Mouse (Mus musculus): ENCODE results near the gene Cutal. TPM values are rescaled to one million over a fixed set of nuclear protein-coding genes. Genes with fewer than 3 reads are reported as not detected.

Gene Cutal
- polyA plus RNA-seq, 1 experiment from 2014 or later = 0.32 TPM

- Histone ChIP-seq H3K36me3 (ENCODE audit: control insufficient read depth, insufficient read depth) (0 out of 2 replicates have a peak, but pooled peaks cover 2% of the 10 kb centered on the region), H3K9me3 (replicated peaks; ENCODE audit: control insufficient read depth, low read length) (no peaks in the 10 kb centered on the region), H3K27me3 (ENCODE audit: control insufficient read depth, insufficient read depth, low read length) (peaks cover 3% of the 10 kb centered on the region), H3K4me1 (ENCODE audit: control insufficient read depth, insufficient read depth, low read length) (peaks cover 19% of the 10 kb centered on the region; the same call in 1 of the 2 replicates), H3K4me3 (ENCODE audit: low read length) (no peak overlapping the region), H3K9ac (ENCODE audit: low read length) (no peak overlapping the region), H3K27ac (ENCODE audit: low read length) (no peak overlapping the region), H3K4me2 (ENCODE audit: low read depth, low read length) (no peak overlapping the region)
- ATAC-seq (replicated peaks; ENCODE audit: extremely low read depth, insufficient read depth, low FRiP score) = no peak
- 53% methylated on average over 2 of the region's 2 CpGs for WGBS
These were observed 40.9 kb downstream of the Cutal start for GRCm38 (mm10) chr2:34915103-34915502.

DNA sequence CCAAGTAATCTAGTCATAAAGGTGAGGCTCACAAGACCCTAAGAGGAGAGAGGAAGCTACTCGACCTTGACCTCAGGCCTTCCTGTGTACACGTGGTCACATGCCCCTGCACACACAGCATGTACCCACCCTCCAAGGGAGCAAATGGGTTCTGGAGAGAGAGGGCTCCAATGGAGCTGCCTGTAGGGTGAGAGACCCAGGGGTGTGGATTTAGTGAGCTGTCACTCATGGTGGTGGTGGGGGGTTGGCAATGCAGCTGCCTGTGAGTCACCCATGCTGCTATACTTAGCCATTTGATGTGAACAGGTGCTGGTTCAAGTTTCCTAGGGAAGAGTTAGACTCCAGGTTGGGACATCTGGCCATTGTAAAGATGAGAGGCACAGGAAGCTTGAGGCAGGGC, 45.9 kb downstream of the Cutal start:
- H3K4me2 ChIP-seq (ENCODE audit: low read depth, low read length) = no peak overlapping the region
- H3K9ac ChIP-seq (ENCODE audit: low read length) = no peak overlapping the region
- no peaks in the 10 kb centered on the region for H3K9me3 ChIP-seq (replicated peaks; ENCODE audit: control insufficient read depth, low read length)
- H3K4me3 ChIP-seq (ENCODE audit: low read length) = no peak overlapping the region
- H3K36me3 ChIP-seq (ENCODE audit: control insufficient read depth, insufficient read depth) = no peaks in the 10 kb centered on the region
- WGBS = 31% methylated on average over 2 of the region's 2 CpGs
- peak; percentile 23; the same call in 1 of the 2 replicates for ATAC-seq (replicated peaks; ENCODE audit: extremely low read depth, insufficient read depth, low FRiP score)
- H3K4me1 ChIP-seq (ENCODE audit: control insufficient read depth, insufficient read depth, low read length) = peaks cover 6% of the 10 kb centered on the region; the same call in 1 of the 2 replicates
- no peak overlapping the region for H3K27ac ChIP-seq (ENCODE audit: low read length)
- H3K27me3 ChIP-seq (ENCODE audit: control insufficient read depth, insufficient read depth, low read length) = no peaks in the 10 kb centered on the region; the same call in 1 of the 2 replicates

DNA sequence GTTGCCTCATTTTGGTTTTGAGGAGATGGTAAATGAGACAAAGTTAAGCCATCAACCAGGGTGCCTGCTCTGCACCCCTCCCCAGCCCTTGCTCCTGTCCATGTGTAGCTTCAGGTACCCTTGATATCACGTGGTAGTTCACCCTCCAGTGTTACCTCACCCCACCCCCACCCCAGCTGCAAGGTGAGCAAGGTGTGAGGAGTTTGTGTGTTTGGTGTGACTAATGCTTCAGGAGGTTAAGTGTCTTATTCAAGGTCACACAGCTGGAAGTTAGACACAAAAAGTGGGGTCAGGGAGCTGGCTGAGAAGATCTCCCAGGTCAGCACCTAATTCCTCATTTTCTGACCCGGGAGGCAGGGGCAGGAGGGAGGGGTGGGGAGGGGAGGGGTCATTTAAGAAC, 48.5 kb downstream of the Cutal start:
- no peak for ATAC-seq (replicated peaks; ENCODE audit: extremely low read depth, insufficient read depth, low FRiP score)

GRCm38 (mm10) chr2:34927320-34927719, 53.1 kb downstream of the Cutal start:
- Histone ChIP-seq H3K36me3 (ENCODE audit: control insufficient read depth, insufficient read depth) (no peaks in the 10 kb centered on the region), H3K4me3 (ENCODE audit: low read length) (no peak overlapping the region), H3K4me2 (ENCODE audit: low read depth, low read length) (no peak overlapping the region), H3K27ac (ENCODE audit: low read length) (no peak overlapping the region), H3K4me1 (ENCODE audit: control insufficient read depth, insufficient read depth, low read length) (no peaks in the 10 kb centered on the region), H3K9ac (ENCODE audit: low read length) (no peak overlapping the region), H3K9me3 (replicated peaks; ENCODE audit: control insufficient read depth, low read length) (no peaks in the 10 kb centered on the region), H3K27me3 (ENCODE audit: control insufficient read depth, insufficient read depth, low read length) (no peaks in the 10 kb centered on the region)
- 67% methylated on average over 5 of the region's 5 CpGs for WGBS
- ATAC-seq (replicated peaks; ENCODE audit: extremely low read depth, insufficient read depth, low FRiP score) = no peak

More for the DNA sequence above, 48.5 kb downstream of the Cutal start:
- Histone ChIP-seq H3K27me3 (ENCODE audit: control insufficient read depth, insufficient read depth, low read length) (no peaks in the 10 kb centered on the region; the same call in 1 of the 2 replicates), H3K4me3 (ENCODE audit: low read length) (no peak overlapping the region), H3K4me2 (ENCODE audit: low read depth, low read length) (no peak overlapping the region), H3K9ac (ENCODE audit: low read length) (no peak overlapping the region), H3K27ac (ENCODE audit: low read length) (no peak overlapping the region), H3K36me3 (ENCODE audit: control insufficient read depth, insufficient read depth) (no peaks in the 10 kb centered on the region), H3K4me1 (ENCODE audit: control insufficient read depth, insufficient read depth, low read length) (no peaks in the 10 kb centered on the region), H3K9me3 (replicated peaks; ENCODE audit: control insufficient read depth, low read length) (no peaks in the 10 kb centered on the region)
- WGBS = 16% methylated on average over 2 of the region's 2 CpGs

DNA sequence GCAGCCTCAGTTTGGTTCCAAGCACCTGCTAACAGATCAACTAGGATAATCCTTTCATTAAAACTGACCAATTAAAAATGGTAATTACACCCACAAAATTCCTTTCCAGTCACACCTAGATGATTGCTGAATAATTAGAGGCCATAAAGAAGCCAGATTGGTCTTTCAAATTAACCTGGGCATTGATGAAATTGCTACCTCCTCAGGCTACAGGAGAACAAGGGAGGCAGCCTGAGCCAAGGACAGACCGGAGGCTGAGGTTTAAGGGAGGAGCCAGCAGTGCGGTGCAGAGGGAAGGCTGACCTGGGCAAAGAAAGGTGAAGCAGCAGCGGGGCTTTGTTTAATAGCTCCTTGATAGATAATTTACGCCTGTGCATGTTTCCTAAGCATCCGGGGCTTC, 63.3 kb downstream of the Cutal start:
- no peaks in the 10 kb centered on the region for H3K36me3 ChIP-seq (ENCODE audit: control insufficient read depth, insufficient read depth)
- H3K27ac ChIP-seq (ENCODE audit: low read length) = no peak overlapping the region
- ATAC-seq (replicated peaks; ENCODE audit: extremely low read depth, insufficient read depth, low FRiP score) = no peak
- H3K4me1 ChIP-seq (ENCODE audit: control insufficient read depth, insufficient read depth, low read length) = peaks cover 12% of the 10 kb centered on the region
- H3K4me3 ChIP-seq (ENCODE audit: low read length) = no peak overlapping the region
- H3K9ac ChIP-seq (ENCODE audit: low read length) = no peak overlapping the region
- H3K9me3 ChIP-seq (replicated peaks; ENCODE audit: control insufficient read depth, low read length) = no peaks in the 10 kb centered on the region
- H3K27me3 ChIP-seq (ENCODE audit: control insufficient read depth, insufficient read depth, low read length) = peaks cover 6% of the 10 kb centered on the region; the same call in 1 of the 2 replicates
- WGBS = 49% methylated on average over 5 of the region's 5 CpGs
- H3K4me2 ChIP-seq (ENCODE audit: low read depth, low read length) = no peak overlapping the region

- H3K4me1 ChIP-seq (ENCODE audit: control insufficient read depth, insufficient read depth, low read length) = peaks cover 12% of the 10 kb centered on the region
- no peaks in the 10 kb centered on the region for H3K36me3 ChIP-seq (ENCODE audit: control insufficient read depth, insufficient read depth)
- peak overlapping the region; percentile 36 for H3K4me2 ChIP-seq (ENCODE audit: low read depth, low read length)
- 34% methylated on average over 8 of the region's 8 CpGs for WGBS
- peak overlapping the region; percentile 30 for H3K9ac ChIP-seq (ENCODE audit: low read length)
- H3K27ac ChIP-seq (ENCODE audit: low read length) = peak overlapping the region; percentile 41
- H3K27me3 ChIP-seq (ENCODE audit: control insufficient read depth, insufficient read depth, low read length) = peaks cover 6% of the 10 kb centered on the region; the same call in 1 of the 2 replicates
- H3K4me3 ChIP-seq (ENCODE audit: low read length) = no peak overlapping the region
- ATAC-seq (replicated peaks; ENCODE audit: extremely low read depth, insufficient read depth, low FRiP score) = peak; percentile 54
- H3K9me3 ChIP-seq (replicated peaks; ENCODE audit: control insufficient read depth, low read length) = no peaks in the 10 kb centered on the region
These were observed 64.3 kb downstream of the Cutal start for GRCm38 (mm10) chr2:34938269-34939208.

DNA sequence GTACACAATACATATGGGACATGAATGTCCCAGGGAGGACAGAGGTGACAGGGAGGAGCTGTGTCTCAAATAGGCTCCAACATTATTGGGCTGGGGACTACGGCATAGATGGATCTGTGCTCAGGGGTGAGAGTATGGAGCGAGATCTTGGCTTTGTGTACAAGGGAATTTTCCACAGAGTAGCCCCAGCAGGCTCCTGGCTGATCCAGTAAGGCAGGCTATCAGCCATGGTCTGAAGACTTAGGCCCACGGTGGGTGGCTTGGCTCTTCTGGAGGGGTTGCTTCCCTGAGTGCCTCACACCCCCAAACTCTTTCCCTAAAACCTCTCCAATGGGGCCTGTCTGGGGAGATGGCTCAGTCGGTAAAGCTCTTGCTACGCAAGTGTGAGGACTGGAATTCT, 66.0 kb downstream of the Cutal start:
- H3K4me2 ChIP-seq (ENCODE audit: low read depth, low read length) = no peak overlapping the region
- ATAC-seq (replicated peaks; ENCODE audit: extremely low read depth, insufficient read depth, low FRiP score) = no peak
- peaks cover 18% of the 10 kb centered on the region for H3K4me1 ChIP-seq (ENCODE audit: control insufficient read depth, insufficient read depth, low read length)
- peaks cover 6% of the 10 kb centered on the region; the same call in 1 of the 2 replicates for H3K27me3 ChIP-seq (ENCODE audit: control insufficient read depth, insufficient read depth, low read length)
- WGBS = 79% methylated on average over 5 of the region's 5 CpGs
- no peaks in the 10 kb centered on the region for H3K36me3 ChIP-seq (ENCODE audit: control insufficient read depth, insufficient read depth)
- no peak overlapping the region for H3K27ac ChIP-seq (ENCODE audit: low read length)
- H3K4me3 ChIP-seq (ENCODE audit: low read length) = no peak overlapping the region
- no peak overlapping the region for H3K9ac ChIP-seq (ENCODE audit: low read length)
- no peaks in the 10 kb centered on the region for H3K9me3 ChIP-seq (replicated peaks; ENCODE audit: control insufficient read depth, low read length)

DNA sequence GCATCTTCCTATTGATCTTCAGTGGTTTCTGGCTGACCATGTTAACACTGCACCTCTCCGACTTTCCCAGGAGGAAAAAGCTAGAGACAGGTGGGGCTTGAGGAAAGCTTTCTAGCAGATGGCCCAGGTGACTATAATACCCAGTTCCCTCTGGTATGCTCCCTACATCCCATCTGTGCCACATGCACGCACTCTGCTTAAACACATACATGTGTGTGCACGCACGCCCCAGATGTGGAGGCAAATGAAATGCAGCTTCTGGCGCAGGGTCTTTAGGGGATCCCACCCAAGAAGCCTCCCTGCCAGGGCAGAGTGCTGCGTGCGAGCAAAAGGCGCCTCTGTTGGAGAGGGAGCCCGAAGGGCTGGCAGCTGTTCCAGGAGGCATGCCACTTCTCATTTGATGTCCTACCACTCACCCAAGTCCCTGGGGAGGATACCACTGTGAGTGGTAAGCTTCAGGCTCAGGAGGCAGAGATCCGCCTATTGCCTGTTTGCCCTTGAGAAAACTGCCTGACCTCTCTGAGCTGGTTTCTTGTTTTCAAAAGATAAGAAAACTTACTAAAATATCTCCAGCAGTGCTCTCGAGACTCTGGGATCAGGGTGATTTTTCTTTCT, 67.0 kb downstream of the Cutal start:
- 66% methylated on average over 11 of the region's 11 CpGs for WGBS
- H3K4me1 ChIP-seq (ENCODE audit: control insufficient read depth, insufficient read depth, low read length) = peaks cover 19% of the 10 kb centered on the region
- H3K9ac ChIP-seq (ENCODE audit: low read length) = no peak overlapping the region
- H3K36me3 ChIP-seq (ENCODE audit: control insufficient read depth, insufficient read depth) = no peaks in the 10 kb centered on the region
- no peak overlapping the region for H3K4me3 ChIP-seq (ENCODE audit: low read length)
- no peak for ATAC-seq (replicated peaks; ENCODE audit: extremely low read depth, insufficient read depth, low FRiP score)
- no peaks in the 10 kb centered on the region for H3K9me3 ChIP-seq (replicated peaks; ENCODE audit: control insufficient read depth, low read length)
- no peak overlapping the region for H3K27ac ChIP-seq (ENCODE audit: low read length)
- H3K27me3 ChIP-seq (ENCODE audit: control insufficient read depth, insufficient read depth, low read length) = peaks cover 6% of the 10 kb centered on the region; the same call in 1 of the 2 replicates
- H3K4me2 ChIP-seq (ENCODE audit: low read depth, low read length) = no peak overlapping the region

Data from heart, embryonic 16.5 days (tissue).